Mouse (Mus musculus) kidney, embryonic 15.5 days (tissue): ENCODE data around the gene Fbxo42. TPM values are rescaled to one million over a fixed set of nuclear protein-coding genes. Genes with fewer than 3 reads are reported as not detected.

Source experiments
- ATAC-seq: fragments of 200-750 bp; cut with Nextera tagmentation; replicated peaks from 2 replicates; pipeline ENCODE4 v1.8.0; 2017; ENCODE audit warnings: moderate TSS enrichment; ENCODE audit not compliant: low FRiP score
- H3K27ac ChIP-seq: fragments of 300-500 bp; sonication (generic); 2 replicates; pipeline ENCODE4 v1.5.1; 2015; ENCODE audit warnings: mild to moderate bottlenecking, inconsistent platforms
- H3K27me3 ChIP-seq: fragments of 300-500 bp; sonication (generic); 2 replicates; pipeline ENCODE4 v1.6.1; 2015; ENCODE audit warnings: inconsistent platforms
- H3K36me3 ChIP-seq: fragments of 300-500 bp; sonication (generic); 2 replicates; pipeline ENCODE4 v1.6.1; 2015; ENCODE audit warnings: inconsistent platforms
- H3K4me1 ChIP-seq: fragments of 300-500 bp; sonication (generic); 2 replicates; pipeline ENCODE4 v1.6.1; 2015; ENCODE audit warnings: inconsistent platforms
- H3K4me2 ChIP-seq: fragments of 300-500 bp; sonication (generic); 2 replicates; pipeline ENCODE4 v1.6.1; 2015; ENCODE audit warnings: moderate library complexity, mild to moderate bottlenecking, inconsistent platforms
- H3K4me3 ChIP-seq: fragments of 300-500 bp; sonication (generic); replicated peaks from 2 replicates; pipeline ENCODE4 v1.5.1; 2015; ENCODE audit warnings: mild to moderate bottlenecking, inconsistent platforms
- H3K9ac ChIP-seq: fragments of 300-500 bp; sonication (generic); 2 replicates; pipeline ENCODE4 v1.6.1; 2015; ENCODE audit warnings: mild to moderate bottlenecking, inconsistent platforms
- H3K9me3 ChIP-seq: fragments of 300-500 bp; sonication (generic); replicated peaks from 2 replicates; pipeline ENCODE4 v1.6.1; 2016; ENCODE audit warnings: inconsistent platforms
- WGBS: fragments of 180-500 bp; shearing (Covaris S2); methylation state at CpG from one replicate; pipeline ENCODE4 v1.1.7; 2015; ENCODE audit warnings: mixed read lengths; 5-methylcytosine and 5-hydroxymethylcytosine counted together
- polyA plus RNA-seq: library from polyadenylated mRNA; unstranded; fragments of >200 nt; fragmentation: Nextera tagmentation; extraction: Ambion mirVana; gene quantifications from 2 replicates; pipeline ENCODE4 v1.2.1, GENCODE M21; 2015

Fbxo42 gene
- polyA plus RNA-seq, 1 experiment from 2014 or later = 23.0 TPM

DNA sequence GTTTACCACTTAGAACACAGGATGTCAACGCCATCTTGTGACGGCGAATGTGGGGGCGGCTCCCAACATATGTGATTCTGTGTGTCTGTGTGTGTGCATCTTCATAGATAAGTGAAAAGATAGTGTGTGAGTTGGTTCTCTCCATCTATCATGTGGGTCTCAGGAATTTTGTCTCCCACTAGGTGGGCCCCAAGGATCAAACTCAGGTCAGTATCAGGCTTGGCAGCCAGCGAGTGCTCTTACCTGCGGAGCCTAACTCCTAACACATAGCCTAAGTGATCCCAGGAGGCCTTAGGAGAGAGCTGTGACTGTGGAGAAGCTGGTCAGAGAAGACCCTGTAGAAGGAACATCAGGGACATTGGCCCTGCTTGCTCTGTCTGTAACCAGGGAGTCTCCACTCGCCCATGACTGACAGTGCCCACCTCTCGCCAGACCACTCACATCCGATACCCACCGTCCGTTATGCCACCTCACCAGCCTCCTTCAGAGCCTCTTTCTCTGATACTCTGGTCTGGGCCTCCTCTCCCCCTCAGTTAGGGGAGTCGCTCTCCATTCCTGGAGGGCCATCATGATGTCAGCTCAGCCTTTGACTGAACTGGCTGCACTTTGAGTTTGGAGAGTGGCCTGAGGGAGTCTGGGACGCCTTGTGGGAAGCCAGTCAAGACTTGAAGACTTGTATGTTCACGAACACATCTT, 63.0 kb downstream of the Fbxo42 start:
- no peaks in the 10 kb centered on the region for H3K36me3 ChIP-seq
- peaks cover 16% of the 10 kb centered on the region for H3K4me1 ChIP-seq
- no peaks in the 10 kb centered on the region for H3K9me3 ChIP-seq
- no peaks in the 10 kb centered on the region for H3K27me3 ChIP-seq
- WGBS = 72% methylated on average over 14 of the region's 14 CpGs
- peak; percentile 27; the same call in 1 of the 2 replicates for ATAC-seq
- H3K9ac ChIP-seq = 0 out of 2 replicates have a peak overlapping the region, but pooled peaks have one; percentile 17
- H3K4me2 ChIP-seq = peak overlapping the region; percentile 54
- peak overlapping the region; percentile 40 for H3K4me3 ChIP-seq
- H3K27ac ChIP-seq = peak overlapping the region; percentile 70

- Histone ChIP-seq H3K4me3 (no peak overlapping the region), H3K9me3 (no peaks in the 10 kb centered on the region), H3K4me1 (peaks cover 16% of the 10 kb centered on the region), H3K9ac (no peak overlapping the region), H3K36me3 (no peaks in the 10 kb centered on the region), H3K27me3 (no peaks in the 10 kb centered on the region), H3K27ac (no peak overlapping the region), H3K4me2 (no peak overlapping the region)
- 95% methylated on average over 4 of the region's 4 CpGs for WGBS
- no peak for ATAC-seq
Measured at GRCm38 (mm10) chr4:141211646-141212045, 63.9 kb downstream of the Fbxo42 start.

GRCm38 (mm10) chr4:141212892-141213291, 65.2 kb downstream of the Fbxo42 start:
- Histone ChIP-seq H3K36me3 (no peaks in the 10 kb centered on the region; the same call in 1 of the 2 replicates), H3K4me3 (no peak overlapping the region), H3K27ac (0 out of 2 replicates have a peak overlapping the region, but pooled peaks have one; percentile 58), H3K9me3 (no peaks in the 10 kb centered on the region), H3K9ac (no peak overlapping the region), H3K4me2 (no peak overlapping the region; the same call in 1 of the 2 replicates), H3K4me1 (peaks cover 16% of the 10 kb centered on the region), H3K27me3 (no peaks in the 10 kb centered on the region)
- WGBS = 93% methylated on average over 9 of the region's 9 CpGs
- ATAC-seq = no peak

DNA sequence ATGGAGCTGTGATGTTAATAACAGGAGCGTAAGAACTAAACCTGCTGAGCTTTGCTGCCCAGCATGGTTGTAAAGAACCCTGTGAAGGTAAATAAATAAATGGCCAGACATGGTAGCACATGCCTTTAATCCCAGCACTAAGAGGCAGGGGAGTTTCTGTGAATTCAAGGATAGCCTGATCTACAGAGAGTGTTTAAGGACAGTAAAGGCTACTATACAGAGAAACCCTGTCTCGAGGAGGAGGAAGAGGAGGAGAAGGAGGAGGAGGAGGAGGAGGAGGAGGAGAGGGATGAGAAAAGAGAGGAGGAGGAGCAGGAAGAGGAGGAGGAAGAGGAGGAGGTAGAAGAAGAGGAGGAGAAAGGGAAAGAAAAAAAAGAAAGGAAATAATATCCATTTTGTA, 65.6 kb downstream of the Fbxo42 start:
- Histone ChIP-seq H3K4me3 (peak overlapping the region; percentile 63), H3K9ac (peak overlapping the region; percentile 57), H3K4me1 (peaks cover 16% of the 10 kb centered on the region), H3K27me3 (no peaks in the 10 kb centered on the region), H3K27ac (peak overlapping the region; percentile 68), H3K36me3 (no peaks in the 10 kb centered on the region; the same call in 1 of the 2 replicates), H3K4me2 (peak overlapping the region; percentile 93), H3K9me3 (no peaks in the 10 kb centered on the region)
- ATAC-seq = 0 out of 2 replicates have a peak, but pooled peaks have one; percentile 22
- 41% methylated on average over 2 of the region's 2 CpGs for WGBS

GRCm38 (mm10) chr4:141213770-141214336, 66.1 kb downstream of the Fbxo42 start, which contains the start of gene Rsg1:
Gene Rsg1 (plus strand): TSS chr4:141213956.
- Histone ChIP-seq H3K27me3 (no peaks in the 10 kb centered on the region), H3K36me3 (no peaks in the 10 kb centered on the region; the same call in 1 of the 2 replicates), H3K4me3 (peak within 1 kb of the TSS; percentile 63), H3K9ac (peak within 1 kb of the TSS; percentile 57), H3K9me3 (no peaks in the 10 kb centered on the region), H3K4me1 (peaks cover 16% of the 10 kb centered on the region), H3K27ac (peak within 1 kb of the TSS; percentile 68), H3K4me2 (peak within 1 kb of the TSS; percentile 93)
- peak; percentile 83 for ATAC-seq
- under 1% methylated on average over 24 of the region's 24 CpGs for WGBS

DNA sequence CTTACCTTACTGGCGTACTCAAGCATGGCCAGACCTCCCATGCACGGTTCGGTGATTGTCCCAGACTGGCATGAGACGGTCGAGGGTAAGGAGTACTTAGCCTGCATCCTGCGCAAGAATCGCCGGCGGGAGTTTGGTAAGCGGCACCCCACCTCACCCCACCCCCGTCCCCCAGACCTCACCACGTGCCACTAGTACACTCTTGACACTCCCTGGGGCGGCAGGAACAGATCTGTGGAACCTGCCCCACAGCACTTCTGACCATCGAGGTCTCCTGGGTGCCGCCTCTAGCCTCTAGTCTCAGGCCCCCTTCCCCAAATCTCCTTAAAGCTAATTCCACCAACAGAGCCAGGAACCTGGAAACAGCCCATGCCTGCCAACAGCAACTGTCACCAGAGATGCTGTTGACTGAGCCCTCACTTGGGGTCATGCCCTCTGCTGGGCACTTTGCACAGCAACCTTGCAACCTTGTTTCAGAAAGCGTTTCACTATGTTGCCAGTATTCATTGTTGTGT, 66.7 kb downstream of the Fbxo42 start:
- H3K4me1 ChIP-seq = peaks cover 16% of the 10 kb centered on the region
- peak; percentile 71 for ATAC-seq
- no peaks in the 10 kb centered on the region for H3K27me3 ChIP-seq
- peak overlapping the region; percentile 57 for H3K9ac ChIP-seq
- H3K4me3 ChIP-seq = peak overlapping the region; percentile 63
- no peaks in the 10 kb centered on the region; the same call in 1 of the 2 replicates for H3K36me3 ChIP-seq
- H3K4me2 ChIP-seq = peak overlapping the region; percentile 93
- H3K27ac ChIP-seq = peak overlapping the region; percentile 68; the same call in 1 of the 2 replicates
- 0% methylated on average over 16 of the region's 16 CpGs for WGBS
- H3K9me3 ChIP-seq = no peaks in the 10 kb centered on the region

GRCm38 (mm10) chr4:141219583-141220213, 72.0 kb downstream of the Fbxo42 start:
- ATAC-seq = no peak
- Histone ChIP-seq H3K27me3 (no peaks in the 10 kb centered on the region), H3K27ac (no peak overlapping the region), H3K4me2 (no peak overlapping the region), H3K36me3 (peaks cover 6% of the 10 kb centered on the region), H3K4me3 (no peak overlapping the region), H3K9me3 (no peaks in the 10 kb centered on the region), H3K4me1 (peaks cover 2% of the 10 kb centered on the region), H3K9ac (no peak overlapping the region)
- WGBS = 93% methylated on average over 20 of the region's 20 CpGs

- Histone ChIP-seq H3K9me3 (no peaks in the 10 kb centered on the region), H3K36me3 (peaks cover 6% of the 10 kb centered on the region), H3K4me1 (no peaks in the 10 kb centered on the region), H3K9ac (no peak overlapping the region), H3K4me3 (no peak overlapping the region), H3K27me3 (no peaks in the 10 kb centered on the region), H3K4me2 (no peak overlapping the region), H3K27ac (no peak overlapping the region)
- 82% methylated on average over 2 of the region's 2 CpGs for WGBS
- ATAC-seq = no peak
Measured at GRCm38 (mm10) chr4:141221848-141222247, 74.1 kb downstream of the Fbxo42 start.

- no peak for ATAC-seq
- Histone ChIP-seq H3K4me2 (no peak overlapping the region), H3K9ac (no peak overlapping the region), H3K4me3 (no peak overlapping the region), H3K27ac (no peak overlapping the region), H3K36me3 (peaks cover 6% of the 10 kb centered on the region), H3K9me3 (no peaks in the 10 kb centered on the region), H3K27me3 (no peaks in the 10 kb centered on the region), H3K4me1 (no peaks in the 10 kb centered on the region)
- WGBS = 91% methylated on average over 5 of the region's 5 CpGs
Measured at GRCm38 (mm10) chr4:141222752-141223151, 75.0 kb downstream of the Fbxo42 start.

GRCm38 (mm10) chr4:141228687-141229086, 81.0 kb downstream of the Fbxo42 start:
- no peak for ATAC-seq
- Histone ChIP-seq H3K4me1 (no peaks in the 10 kb centered on the region), H3K36me3 (no peaks in the 10 kb centered on the region), H3K27me3 (peaks cover 9% of the 10 kb centered on the region; the same call in 1 of the 2 replicates), H3K9me3 (no peaks in the 10 kb centered on the region), H3K4me2 (no peak overlapping the region), H3K4me3 (no peak overlapping the region), H3K27ac (no peak overlapping the region), H3K9ac (no peak overlapping the region)
- WGBS = 82% methylated on average over 7 of the region's 7 CpGs

GRCm38 (mm10) chr4:141233196-141233595, 85.5 kb downstream of the Fbxo42 start:
- no peaks in the 10 kb centered on the region for H3K9me3 ChIP-seq
- no peak overlapping the region for H3K4me3 ChIP-seq
- H3K36me3 ChIP-seq = no peaks in the 10 kb centered on the region
- no peak overlapping the region for H3K27ac ChIP-seq
- H3K27me3 ChIP-seq = peaks cover 30% of the 10 kb centered on the region
- no peak for ATAC-seq
- no peaks in the 10 kb centered on the region for H3K4me1 ChIP-seq
- no peak overlapping the region for H3K4me2 ChIP-seq
- H3K9ac ChIP-seq = no peak overlapping the region
- WGBS = 93% methylated on average over 4 of the region's 4 CpGs
